Mouse (Mus musculus): ENCODE data around the gene Spata22. TPM values are rescaled to one million over a fixed set of nuclear protein-coding genes. Genes with fewer than 3 reads are reported as not detected.

Gene Spata22
- polyA plus RNA-seq, 1 experiment from 2014 or later = not detected

DNA sequence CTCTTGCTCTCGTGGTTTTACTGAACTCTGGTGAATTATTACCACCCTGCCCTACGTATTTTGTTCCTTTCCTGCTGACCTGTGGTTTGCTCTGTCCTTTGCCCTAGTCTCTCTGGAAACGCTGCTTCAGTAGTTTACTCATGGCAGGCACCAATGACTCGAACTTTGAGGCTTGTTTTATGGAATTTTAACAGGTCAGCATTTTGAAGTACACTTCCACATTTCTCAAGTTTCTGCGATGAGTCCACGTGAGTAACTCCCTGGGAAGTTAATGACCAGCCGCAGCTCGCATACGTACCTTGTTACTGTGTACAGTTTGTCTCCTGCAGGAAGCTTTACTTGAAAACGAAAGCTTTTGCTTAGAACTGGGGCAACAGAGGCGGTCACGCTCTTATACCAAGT lies 3.1 kb upstream of the Spata22 start:
- Histone ChIP-seq H3K36me3 (no peaks in the 10 kb centered on the region), H3K4me2 (replicated peaks) (no peak overlapping the region), H3K4me1 (no peaks in the 10 kb centered on the region), H3K27ac (replicated peaks) (no peak overlapping the region), H3K4me3 (no peak overlapping the region), H3K9ac (replicated peaks) (no peak overlapping the region), H3K27me3 (no peaks in the 10 kb centered on the region), H3K9me3 (no peaks in the 10 kb centered on the region; the same call in 1 of the 2 replicates)
- ATAC-seq (ENCODE audit: low FRiP score, low read depth) = no peak
- WGBS = 70% methylated on average over 12 of the region's 12 CpGs

DNA sequence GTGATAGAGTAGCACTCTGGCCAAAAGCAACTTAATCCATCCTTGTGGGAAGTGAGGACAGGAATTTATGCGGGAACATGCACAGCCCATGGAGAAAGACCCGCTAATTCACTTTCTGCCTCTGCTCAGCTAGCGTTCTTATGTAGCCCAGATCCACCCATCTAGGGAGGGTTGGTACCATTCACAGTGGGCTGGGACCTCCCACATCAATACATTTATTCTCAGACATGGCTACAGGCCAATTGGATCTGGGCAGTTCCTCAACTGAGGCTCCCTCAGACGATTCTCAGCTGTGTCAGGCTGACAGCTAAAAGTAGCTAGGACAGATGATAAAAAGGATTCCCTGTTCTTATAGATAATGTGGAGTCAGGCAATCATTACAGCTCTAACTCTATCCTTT lies 2.2 kb upstream of the Spata22 start:
- ATAC-seq (ENCODE audit: low FRiP score, low read depth) = no peak
- 82% methylated on average over 4 of the region's 4 CpGs for WGBS
- Histone ChIP-seq H3K36me3 (no peaks in the 10 kb centered on the region), H3K9ac (replicated peaks) (no peak overlapping the region), H3K27ac (replicated peaks) (no peak overlapping the region), H3K4me1 (no peaks in the 10 kb centered on the region), H3K4me2 (replicated peaks) (no peak overlapping the region), H3K27me3 (no peaks in the 10 kb centered on the region), H3K4me3 (no peak overlapping the region), H3K9me3 (no peaks in the 10 kb centered on the region; the same call in 1 of the 2 replicates)

DNA sequence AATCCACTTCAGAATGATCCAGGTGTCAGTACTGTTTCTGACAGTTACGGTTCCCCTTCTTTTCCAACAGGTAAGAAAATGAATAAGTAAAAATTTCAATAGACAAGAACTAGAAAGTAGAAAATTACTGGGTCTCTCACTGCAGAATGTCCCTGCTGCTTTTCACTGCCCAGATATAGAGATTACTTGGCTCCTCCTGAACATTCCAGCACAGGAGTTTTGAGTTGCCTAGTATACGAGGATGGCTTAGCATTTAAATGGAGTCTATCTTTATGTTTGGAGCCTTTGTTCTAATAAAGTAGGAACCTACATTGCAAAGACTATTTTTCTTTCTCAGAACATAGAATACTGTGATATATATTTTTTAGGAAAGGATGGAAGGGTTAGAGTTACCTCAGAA lies 3.8 kb downstream of the Spata22 start:
- Histone ChIP-seq H3K4me2 (replicated peaks) (no peak overlapping the region), H3K4me3 (no peak overlapping the region), H3K4me1 (no peaks in the 10 kb centered on the region), H3K27me3 (no peaks in the 10 kb centered on the region), H3K27ac (replicated peaks) (no peak overlapping the region), H3K9ac (replicated peaks) (no peak overlapping the region), H3K9me3 (no peaks in the 10 kb centered on the region; the same call in 1 of the 2 replicates), H3K36me3 (no peaks in the 10 kb centered on the region)
- ATAC-seq (ENCODE audit: low FRiP score, low read depth) = no peak
- 62% methylated on average over 2 of the region's 2 CpGs for WGBS

DNA sequence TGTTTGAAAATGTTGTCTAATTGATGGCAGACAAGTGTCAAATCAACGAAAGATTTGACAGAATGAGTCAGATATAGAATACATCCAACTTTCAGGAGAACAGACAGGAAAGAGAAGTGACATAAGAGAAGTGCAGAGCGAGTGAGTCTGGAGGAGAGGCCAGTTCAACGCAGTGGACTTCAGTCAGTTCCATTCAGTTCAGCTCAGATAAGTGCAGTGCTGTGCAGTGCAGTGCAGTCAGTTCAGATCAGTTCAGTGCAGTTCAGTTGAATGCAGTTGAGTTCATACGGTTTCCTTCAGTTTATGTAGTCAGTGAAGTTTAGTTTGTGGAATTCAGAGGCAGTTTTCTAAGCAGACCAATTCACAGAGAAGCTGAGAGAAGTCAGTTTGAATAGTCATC lies 7.4 kb downstream of the Spata22 start:
- Histone ChIP-seq H3K4me1 (no peaks in the 10 kb centered on the region), H3K36me3 (no peaks in the 10 kb centered on the region), H3K9me3 (no peaks in the 10 kb centered on the region), H3K27ac (replicated peaks) (no peak overlapping the region), H3K4me2 (replicated peaks) (no peak overlapping the region), H3K27me3 (no peaks in the 10 kb centered on the region), H3K4me3 (no peak overlapping the region), H3K9ac (replicated peaks) (no peak overlapping the region)
- no peak for ATAC-seq (ENCODE audit: low FRiP score, low read depth)
- WGBS = 86% methylated on average over 4 of the region's 4 CpGs

DNA sequence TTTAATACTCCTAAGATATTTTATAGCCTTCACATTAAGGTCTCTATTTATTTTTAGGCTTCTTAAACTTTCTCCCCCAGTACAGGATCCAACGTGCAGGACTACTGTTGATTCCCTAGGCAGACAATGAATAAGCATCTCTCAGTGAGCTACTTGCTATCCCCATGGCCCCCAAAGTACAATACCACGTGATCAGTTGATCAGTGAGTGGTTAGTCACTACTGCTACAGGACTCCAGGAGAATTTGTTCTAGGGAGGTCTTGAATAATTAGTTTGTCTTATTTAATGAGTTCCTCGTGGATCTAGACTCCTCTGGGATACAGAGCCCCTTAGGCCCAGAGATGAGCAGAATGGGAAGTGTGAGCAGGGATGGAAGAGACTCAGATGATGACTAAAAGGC lies 20.9 kb downstream of the Spata22 start, which contains the start of gene Olfr20:
Gene Olfr20, plus strand, starts transcription at position 301 of the 400 bp plus-strand sequence.
- no peaks in the 10 kb centered on the region for H3K36me3 ChIP-seq
- no peaks in the 10 kb centered on the region for H3K27me3 ChIP-seq
- no peak for ATAC-seq (ENCODE audit: low FRiP score, low read depth)
- H3K4me2 ChIP-seq (replicated peaks) = no peak within 1 kb of the TSS
- no peak within 1 kb of the TSS for H3K9ac ChIP-seq (replicated peaks)
- H3K4me3 ChIP-seq = no peak within 1 kb of the TSS
- H3K9me3 ChIP-seq = no peaks in the 10 kb centered on the region
- no peak within 1 kb of the TSS for H3K27ac ChIP-seq (replicated peaks)
- WGBS = 51% methylated on average over 3 of the region's 3 CpGs
- no peaks in the 10 kb centered on the region for H3K4me1 ChIP-seq

DNA sequence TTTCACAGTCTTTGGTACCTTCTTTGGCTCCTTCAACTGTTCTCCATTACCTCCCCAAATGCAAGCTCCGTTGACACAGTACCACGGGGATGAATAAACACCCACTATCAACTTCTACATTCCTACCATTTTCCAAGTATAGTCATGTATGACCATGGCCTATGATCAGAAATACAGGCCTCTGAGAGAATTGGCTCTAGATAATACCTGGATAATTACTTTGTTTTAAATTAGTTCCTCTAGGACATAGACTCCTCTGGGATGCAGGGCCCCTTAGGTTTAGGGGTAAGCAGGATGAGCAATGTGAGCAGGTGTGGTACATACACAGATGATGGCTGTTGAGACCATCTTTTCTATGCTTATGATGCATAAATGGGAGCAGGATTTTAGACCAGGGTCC lies 41.4 kb downstream of the Spata22 start, which contains the start of gene Olfr376:
Gene Olfr376, plus strand, starts transcription at position 301 of the 400 bp plus-strand sequence.
- Histone ChIP-seq H3K27me3 (no peaks in the 10 kb centered on the region), H3K4me3 (no peak within 1 kb of the TSS), H3K9ac (replicated peaks) (no peak within 1 kb of the TSS), H3K4me1 (no peaks in the 10 kb centered on the region), H3K4me2 (replicated peaks) (no peak within 1 kb of the TSS), H3K9me3 (peaks cover 4% of the 10 kb centered on the region; the same call in 1 of the 2 replicates), H3K27ac (replicated peaks) (no peak within 1 kb of the TSS), H3K36me3 (no peaks in the 10 kb centered on the region)
- ATAC-seq (ENCODE audit: low FRiP score, low read depth) = no peak
- WGBS = 93% methylated on average over 2 of the region's 2 CpGs

DNA sequence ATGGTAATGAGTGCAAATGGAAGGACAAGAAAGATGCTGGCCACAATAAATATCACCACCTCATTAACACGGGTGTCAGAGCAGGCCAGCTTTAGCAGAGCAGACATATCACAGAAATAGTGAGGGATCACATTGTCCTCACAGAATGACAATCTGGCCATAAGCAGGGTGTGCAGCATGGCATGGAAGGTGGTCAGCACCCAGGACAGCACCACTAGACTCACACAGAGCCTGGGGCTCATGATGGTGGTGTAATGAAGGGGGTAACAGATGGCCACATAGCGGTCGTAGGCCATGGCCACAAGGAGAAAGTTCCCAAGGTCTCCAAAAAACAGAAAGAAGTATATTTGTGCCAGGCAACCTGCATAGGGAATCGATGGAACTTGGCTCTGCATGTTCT lies 65.8 kb downstream of the Spata22 start:
- H3K27me3 ChIP-seq = no peaks in the 10 kb centered on the region

More for the DNA sequence above, 65.8 kb downstream of the Spata22 start:
- no peaks in the 10 kb centered on the region for H3K36me3 ChIP-seq
- no peak for ATAC-seq (ENCODE audit: low FRiP score, low read depth)
- no peaks in the 10 kb centered on the region for H3K4me1 ChIP-seq
- no peak overlapping the region for H3K9ac ChIP-seq (replicated peaks)
- no peak overlapping the region for H3K4me3 ChIP-seq
- WGBS = 67% methylated on average over 4 of the region's 4 CpGs
- H3K27ac ChIP-seq (replicated peaks) = no peak overlapping the region
- H3K9me3 ChIP-seq = no peaks in the 10 kb centered on the region
- no peak overlapping the region for H3K4me2 ChIP-seq (replicated peaks)

Other genes with a start within 250 kb of the Spata22 start
- gene Itgae, start 239.2 kb upstream of the Spata22 start, polyA plus RNA-seq (2016; fragmentation: Nextera tagmentation; extraction: Ambion mirVana) = 0.39 and 0.42 TPM in 2 replicates
- gene Haspin, start 191.4 kb upstream of the Spata22 start, polyA plus RNA-seq (2016; fragmentation: Nextera tagmentation; extraction: Ambion mirVana) = 15.5 TPM in 2 replicates
- 0.09 and 0.12 TPM in 2 replicates for gene P2rx5, start 169.3 kb upstream of the Spata22 start, polyA plus RNA-seq (2016; fragmentation: Nextera tagmentation; extraction: Ambion mirVana)
- gene Emc6, start 152.7 kb upstream of the Spata22 start, polyA plus RNA-seq (2016; fragmentation: Nextera tagmentation; extraction: Ambion mirVana) = 119 and 123 TPM in 2 replicates
- 172 and 182 TPM in 2 replicates for gene Tax1bp3, start 152.7 kb upstream of the Spata22 start, polyA plus RNA-seq (2016; fragmentation: Nextera tagmentation; extraction: Ambion mirVana)
- gene Ctns, start 130.7 kb upstream of the Spata22 start, polyA plus RNA-seq (2016; fragmentation: Nextera tagmentation; extraction: Ambion mirVana) = 20.6 and 23.1 TPM in 2 replicates
- gene Shpk, start 130.3 kb upstream of the Spata22 start, polyA plus RNA-seq (2016; fragmentation: Nextera tagmentation; extraction: Ambion mirVana) = 1.4 and 1.5 TPM in 2 replicates
- not detected in 2 replicates for gene Trpv1, start 95.4 kb upstream of the Spata22 start, polyA plus RNA-seq (2016; fragmentation: Nextera tagmentation; extraction: Ambion mirVana)
- gene Trpv3, start 62.4 kb upstream of the Spata22 start, polyA plus RNA-seq (2016; fragmentation: Nextera tagmentation; extraction: Ambion mirVana) = 0.05 TPM in 1 of 2 replicates, not detected in the other
- 0.28 TPM in 1 of 2 replicates, not detected in the other for gene Aspa, start 145 bp upstream of the Spata22 start, polyA plus RNA-seq (2016; fragmentation: Nextera tagmentation; extraction: Ambion mirVana)
- not detected in 2 replicates for gene Gm49340, start within 50 bp of the Spata22 start, polyA plus RNA-seq (2016; fragmentation: Nextera tagmentation; extraction: Ambion mirVana)
- gene Olfr20, start 21.0 kb downstream of the Spata22 start, polyA plus RNA-seq (2016; fragmentation: Nextera tagmentation; extraction: Ambion mirVana) = not detected in 2 replicates
- gene Olfr376, start 41.5 kb downstream of the Spata22 start, polyA plus RNA-seq (2016; fragmentation: Nextera tagmentation; extraction: Ambion mirVana) = not detected in 2 replicates
- not detected in 2 replicates for gene Olfr1, start 69.9 kb downstream of the Spata22 start, polyA plus RNA-seq (2016; fragmentation: Nextera tagmentation; extraction: Ambion mirVana)
- gene Olfr378, start 98.7 kb downstream of the Spata22 start, polyA plus RNA-seq (2016; fragmentation: Nextera tagmentation; extraction: Ambion mirVana) = not detected in 2 replicates
- not detected in 2 replicates for gene Olfr380, start 127.8 kb downstream of the Spata22 start, polyA plus RNA-seq (2016; fragmentation: Nextera tagmentation; extraction: Ambion mirVana)
- not detected in 2 replicates for gene Olfr381, start 161.9 kb downstream of the Spata22 start, polyA plus RNA-seq (2016; fragmentation: Nextera tagmentation; extraction: Ambion mirVana)
- not detected in 2 replicates for gene Olfr382, start 187.5 kb downstream of the Spata22 start, polyA plus RNA-seq (2016; fragmentation: Nextera tagmentation; extraction: Ambion mirVana)